Mouse (Mus musculus) liver, embryonic 12.5 days (tissue): ENCODE data around the gene Nrtn. TPM values are rescaled to one million over a fixed set of nuclear protein-coding genes. Genes with fewer than 3 reads are reported as not detected.
A peak's percentile ranks its signal among the peaks of the same experiment; 100 is the strongest.

Experiments
- ATAC-seq: fragments of 200-750 bp; cut with Nextera tagmentation; 2 replicates; pipeline ENCODE4 v1.8.0; 2017; ENCODE audit warnings: moderate number of reproducible peaks, mild to moderate bottlenecking, moderate library complexity
- H3K27ac ChIP-seq: fragments of 300-500 bp; sonication (generic); 2 replicates; pipeline ENCODE4 v1.5.1; 2016; ENCODE audit warnings: mild to moderate bottlenecking
- H3K27me3 ChIP-seq: fragments of 300-500 bp; sonication (generic); replicated peaks from 2 replicates; pipeline ENCODE4 v1.6.1; 2016; ENCODE audit warnings: mild to moderate bottlenecking, moderate library complexity
- H3K36me3 ChIP-seq: fragments of 300-500 bp; sonication (generic); 2 replicates; pipeline ENCODE4 v1.6.1; 2016; ENCODE audit warnings: mild to moderate bottlenecking, moderate library complexity
- H3K4me1 ChIP-seq: fragments of 300-500 bp; sonication (generic); 2 replicates; pipeline ENCODE4 v1.6.1; 2016
- H3K4me2 ChIP-seq: fragments of 300-500 bp; sonication (generic); 2 replicates; pipeline ENCODE4 v1.6.1; 2016; ENCODE audit warnings: mild to moderate bottlenecking, moderate library complexity
- H3K4me3 ChIP-seq: fragments of 300-500 bp; sonication (generic); 2 replicates; pipeline ENCODE4 v1.5.1; 2016; ENCODE audit warnings: mild to moderate bottlenecking, moderate library complexity
- H3K9ac ChIP-seq: fragments of 300-500 bp; sonication (generic); 2 replicates; pipeline ENCODE4 v1.6.1; 2016; ENCODE audit warnings: mild to moderate bottlenecking, moderate library complexity
- H3K9me3 ChIP-seq: fragments of 300-500 bp; sonication (generic); replicated peaks from 2 replicates; pipeline ENCODE4 v1.6.1; 2016; ENCODE audit warnings: mild to moderate bottlenecking, moderate library complexity
- WGBS: fragments of 180-500 bp; shearing (Covaris S2); methylation state at CpG from one replicate; pipeline ENCODE4 v1.1.7; 2016; ENCODE audit not compliant: insufficient replicate concordance; 5-methylcytosine and 5-hydroxymethylcytosine counted together
- polyA plus RNA-seq: library from polyadenylated mRNA; unstranded; fragments of >200 nt; fragmentation: Nextera tagmentation; extraction: Ambion mirVana; gene quantifications from 2 replicates; pipeline ENCODE4 v1.2.1, GENCODE M21; 2016

Gene Nrtn
- polyA plus RNA-seq, 1 experiment from 2014 or later = 3.2 TPM

- 30% methylated on average over 8 of the region's 8 CpGs for WGBS
- no peak overlapping the region for H3K27ac ChIP-seq
- H3K4me2 ChIP-seq = no peak overlapping the region
- 0 out of 2 replicates have a peak, but pooled peaks cover 3% of the 10 kb centered on the region for H3K9me3 ChIP-seq
- H3K36me3 ChIP-seq = no peaks in the 10 kb centered on the region
- no peak for ATAC-seq
- H3K27me3 ChIP-seq = peaks cover 79% of the 10 kb centered on the region
- H3K4me1 ChIP-seq = no peaks in the 10 kb centered on the region
- no peak overlapping the region for H3K9ac ChIP-seq
- no peak overlapping the region for H3K4me3 ChIP-seq
Measured at GRCm38 (mm10) chr17:56736534-56736933, 20.8 kb downstream of the Nrtn start.

GRCm38 (mm10) chr17:56729656-56730055 lies 27.7 kb downstream of the Nrtn start:
- no peak overlapping the region for H3K9ac ChIP-seq
- WGBS = 66% methylated on average over 2 of the region's 2 CpGs
- H3K36me3 ChIP-seq = 0 out of 2 replicates have a peak, but pooled peaks cover under 1% of the 10 kb centered on the region
- H3K9me3 ChIP-seq = no peaks in the 10 kb centered on the region
- H3K27ac ChIP-seq = no peak overlapping the region
- no peak overlapping the region for H3K4me3 ChIP-seq
- H3K4me2 ChIP-seq = no peak overlapping the region
- H3K27me3 ChIP-seq = peaks cover 69% of the 10 kb centered on the region
- ATAC-seq = no peak
- H3K4me1 ChIP-seq = peaks cover 19% of the 10 kb centered on the region

DNA sequence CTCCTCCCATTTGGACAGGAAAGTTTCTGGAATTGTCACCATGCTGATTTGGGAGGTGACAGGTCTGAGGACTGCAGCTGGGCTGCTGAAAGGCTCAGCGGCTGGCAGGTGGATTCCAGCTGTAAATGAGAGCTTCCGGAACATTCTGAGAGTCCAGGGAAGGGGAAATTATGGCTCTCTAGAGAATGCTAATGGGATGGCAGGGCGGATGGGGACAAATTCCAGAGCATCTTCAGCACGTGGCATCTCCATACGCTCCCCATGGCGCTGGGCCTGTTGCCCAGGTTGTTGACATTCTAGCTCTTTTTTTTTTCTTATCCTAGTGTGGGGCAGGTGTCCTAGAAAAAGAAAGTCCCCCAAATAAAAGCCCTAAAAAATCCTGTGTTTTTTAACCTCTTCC lies 28.2 kb downstream of the Nrtn start:
- peaks cover 64% of the 10 kb centered on the region for H3K27me3 ChIP-seq

GRCm38 (mm10) chr17:56728117-56728516 lies 29.2 kb downstream of the Nrtn start:
- H3K36me3 ChIP-seq = peaks cover 15% of the 10 kb centered on the region
- peaks cover 19% of the 10 kb centered on the region for H3K4me1 ChIP-seq
- H3K27me3 ChIP-seq = peaks cover 53% of the 10 kb centered on the region
- H3K27ac ChIP-seq = no peak overlapping the region
- WGBS = 22% methylated on average over 12 of the region's 12 CpGs
- no peak overlapping the region for H3K4me3 ChIP-seq
- H3K9me3 ChIP-seq = no peaks in the 10 kb centered on the region
- peak overlapping the region; percentile 47 for H3K4me2 ChIP-seq
- peak; percentile 25; the same call in 1 of the 2 replicates for ATAC-seq
- H3K9ac ChIP-seq = peak overlapping the region; percentile 28; the same call in 1 of the 2 replicates

More for the DNA sequence above, 28.2 kb downstream of the Nrtn start:
- H3K4me1 ChIP-seq = peaks cover 19% of the 10 kb centered on the region
- no peaks in the 10 kb centered on the region for H3K9me3 ChIP-seq
- 50% methylated on average over 6 of the region's 6 CpGs for WGBS
- no peak overlapping the region for H3K9ac ChIP-seq
- H3K4me3 ChIP-seq = no peak overlapping the region
- peaks cover 5% of the 10 kb centered on the region; the same call in 1 of the 2 replicates for H3K36me3 ChIP-seq
- H3K4me2 ChIP-seq = no peak overlapping the region
- no peak overlapping the region for H3K27ac ChIP-seq
- ATAC-seq = no peak

DNA sequence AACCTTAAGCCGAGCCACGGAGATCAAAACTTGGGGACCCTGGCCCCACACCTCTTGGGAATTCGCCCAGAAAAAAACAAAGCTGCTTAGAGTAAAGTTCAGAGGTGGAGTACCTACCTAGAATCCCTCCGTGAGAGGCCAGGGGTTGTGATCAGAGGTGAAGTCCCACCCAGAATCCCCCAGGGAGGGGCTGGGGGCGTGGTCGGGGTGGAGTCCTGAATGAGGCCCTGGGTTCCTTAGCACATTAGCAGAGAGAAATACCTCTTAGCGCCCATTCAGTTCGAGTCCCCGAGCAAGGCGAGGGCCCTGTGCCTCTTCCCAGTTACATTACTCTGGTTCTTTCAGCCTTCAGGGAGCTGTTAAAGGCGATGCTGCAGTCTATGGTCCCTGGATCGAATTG lies 29.7 kb downstream of the Nrtn start:
- Histone ChIP-seq H3K4me1 (peaks cover 19% of the 10 kb centered on the region), H3K36me3 (peaks cover 20% of the 10 kb centered on the region), H3K9ac (peak overlapping the region; percentile 28; the same call in 1 of the 2 replicates), H3K9me3 (no peaks in the 10 kb centered on the region), H3K4me2 (peak overlapping the region; percentile 47), H3K27me3 (peaks cover 51% of the 10 kb centered on the region), H3K27ac (no peak overlapping the region), H3K4me3 (no peak overlapping the region)
- peak; percentile 45; the same call in 1 of the 2 replicates for ATAC-seq
- WGBS = 10% methylated on average over 12 of the region's 12 CpGs

GRCm38 (mm10) chr17:56727029-56727649 lies 30.2 kb downstream of the Nrtn start:
- Histone ChIP-seq H3K4me1 (peaks cover 19% of the 10 kb centered on the region), H3K4me2 (peak overlapping the region; percentile 47), H3K9me3 (no peaks in the 10 kb centered on the region), H3K36me3 (peaks cover 25% of the 10 kb centered on the region), H3K27me3 (peaks cover 51% of the 10 kb centered on the region), H3K9ac (no peak overlapping the region), H3K27ac (no peak overlapping the region), H3K4me3 (no peak overlapping the region)
- 0 out of 2 replicates have a peak, but pooled peaks have one; percentile 30 for ATAC-seq
- WGBS = 25% methylated on average over 7 of the region's 7 CpGs

DNA sequence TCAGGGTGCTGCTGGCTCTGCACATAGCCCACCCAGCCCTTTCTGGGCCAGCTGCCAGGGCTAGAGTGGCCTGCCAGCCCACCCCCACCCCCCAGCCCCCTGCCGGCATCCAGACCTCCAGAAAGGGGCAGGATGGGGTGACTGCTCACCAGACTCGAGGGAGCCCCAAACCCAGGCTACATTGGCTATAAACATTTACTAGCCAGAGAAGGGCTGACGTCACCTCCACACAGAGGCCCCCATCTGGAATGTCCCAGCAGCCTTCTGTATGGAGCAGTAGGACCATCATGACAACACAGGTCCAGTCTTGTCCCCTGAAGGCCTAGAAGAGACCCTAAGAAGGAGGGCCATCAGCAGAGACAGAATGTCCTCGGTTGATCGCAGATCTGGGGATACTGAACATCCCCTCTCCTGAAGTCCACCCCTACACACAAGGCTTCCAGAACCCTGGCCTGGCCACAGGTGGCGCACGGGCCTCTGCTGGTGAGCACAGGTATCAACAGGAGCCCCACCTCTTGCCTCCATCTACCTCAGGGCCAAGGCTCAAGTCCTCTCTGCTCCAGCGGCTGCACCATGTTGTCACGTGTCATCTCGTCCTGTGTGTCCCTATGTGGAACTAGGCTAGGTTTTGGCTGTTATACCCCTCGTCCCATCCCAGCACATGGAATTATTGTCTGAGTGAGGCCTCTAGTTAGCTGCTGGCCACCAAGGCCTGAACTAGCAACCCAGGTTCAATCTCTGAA lies 33.7 kb downstream of the Nrtn start:
- no peak overlapping the region for H3K27ac ChIP-seq
- no peak overlapping the region for H3K4me2 ChIP-seq
- H3K4me3 ChIP-seq = no peak overlapping the region
- 79% methylated on average over 11 of the region's 11 CpGs for WGBS
- ATAC-seq = no peak
- peaks cover 31% of the 10 kb centered on the region for H3K4me1 ChIP-seq
- peaks cover 47% of the 10 kb centered on the region for H3K36me3 ChIP-seq
- no peaks in the 10 kb centered on the region for H3K9me3 ChIP-seq
- no peak overlapping the region for H3K9ac ChIP-seq
- peaks cover 19% of the 10 kb centered on the region for H3K27me3 ChIP-seq

DNA sequence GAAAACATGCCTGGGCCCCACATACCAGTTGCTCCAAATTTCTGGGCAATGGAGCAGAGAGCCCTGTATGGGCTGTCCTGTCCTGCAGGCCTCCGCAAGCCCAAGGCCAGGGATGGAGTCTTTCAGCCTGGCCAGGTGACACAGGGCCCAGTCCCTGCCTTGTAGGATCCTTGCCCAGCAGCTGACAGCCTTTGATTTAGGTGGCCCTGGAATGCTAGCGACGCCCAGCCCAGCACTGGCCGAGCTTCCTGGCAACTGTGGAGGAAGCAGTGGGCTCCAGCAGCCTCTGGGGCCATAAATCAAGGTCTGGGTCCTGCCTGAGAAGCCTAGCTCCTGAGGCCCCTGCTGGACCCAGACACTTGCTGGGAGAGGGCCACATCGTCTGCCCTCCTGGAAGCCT lies 34.9 kb downstream of the Nrtn start:
- 80% methylated on average over 5 of the region's 5 CpGs for WGBS
- no peak overlapping the region for H3K9ac ChIP-seq

GRCm38 (mm10) chr17:56717363-56718058 lies 39.8 kb downstream of the Nrtn start, which contains the start of the genes Ndufa11 and Vmac:
Gene Ndufa11 (plus strand): TSS chr17:56717767.
Gene Vmac (minus strand): TSS chr17:56718022.
- H3K4me3 ChIP-seq = peak within 1 kb of the TSS; percentile 73
- H3K4me1 ChIP-seq = peaks cover 32% of the 10 kb centered on the region
- peak within 1 kb of the TSS; percentile 78 for H3K27ac ChIP-seq
- H3K9ac ChIP-seq = peak within 1 kb of the TSS; percentile 79
- under 1% methylated on average over 59 of the region's 59 CpGs for WGBS
- peaks cover 35% of the 10 kb centered on the region for H3K36me3 ChIP-seq
- H3K27me3 ChIP-seq = no peaks in the 10 kb centered on the region
- peak; percentile 72 for ATAC-seq
- H3K4me2 ChIP-seq = peak within 1 kb of the TSS; percentile 96
- no peaks in the 10 kb centered on the region for H3K9me3 ChIP-seq

More for the DNA sequence above, 34.9 kb downstream of the Nrtn start:
- Histone ChIP-seq H3K27ac (no peak overlapping the region), H3K4me1 (peaks cover 26% of the 10 kb centered on the region), H3K4me2 (no peak overlapping the region), H3K36me3 (peaks cover 47% of the 10 kb centered on the region), H3K9me3 (no peaks in the 10 kb centered on the region), H3K4me3 (no peak overlapping the region), H3K27me3 (peaks cover 11% of the 10 kb centered on the region)
- ATAC-seq = no peak

DNA sequence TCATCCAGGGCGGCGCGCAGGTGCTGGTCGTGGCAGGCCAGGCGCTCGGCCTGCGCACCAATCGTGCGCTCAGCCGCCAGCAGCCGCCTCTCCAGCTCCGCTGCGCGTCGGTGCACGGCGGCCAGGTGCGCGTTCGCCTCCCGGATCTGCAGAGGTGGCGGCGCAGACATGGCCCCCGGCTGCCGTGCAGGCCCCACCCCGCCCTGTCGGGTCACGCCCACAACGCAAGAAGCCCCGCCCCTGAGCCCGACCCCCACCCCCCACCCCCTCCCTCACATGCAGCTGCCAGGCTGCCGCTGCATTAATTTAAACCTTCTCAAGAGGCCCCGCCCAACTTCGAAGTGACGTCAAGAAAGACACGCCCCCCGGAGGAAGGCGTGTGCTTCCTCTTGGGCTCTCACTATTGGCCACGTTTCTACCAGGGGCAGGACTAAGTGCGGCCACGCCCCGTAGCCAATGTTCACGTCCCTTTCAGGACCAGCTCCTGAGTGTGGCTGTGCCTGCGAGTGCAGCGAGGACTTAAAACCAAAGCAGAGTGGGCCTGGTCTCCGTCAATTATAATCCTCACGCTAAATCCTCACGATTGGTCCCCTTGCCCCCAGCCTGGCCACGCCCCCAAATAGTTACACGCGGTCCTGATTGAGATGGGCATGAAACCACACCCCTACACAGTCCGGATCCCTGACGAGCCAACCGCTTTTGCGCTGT lies 40.5 kb downstream of the Nrtn start:
- WGBS = under 1% methylated on average over 55 of the region's 55 CpGs
- Histone ChIP-seq H3K4me3 (peak overlapping the region; percentile 73), H3K36me3 (peaks cover 35% of the 10 kb centered on the region), H3K4me2 (peak overlapping the region; percentile 96), H3K4me1 (peaks cover 33% of the 10 kb centered on the region), H3K27me3 (no peaks in the 10 kb centered on the region), H3K9ac (peak overlapping the region; percentile 79), H3K9me3 (no peaks in the 10 kb centered on the region), H3K27ac (peak overlapping the region; percentile 78)
- ATAC-seq = peak; percentile 85

GRCm38 (mm10) chr17:56715914-56716654 lies 41.2 kb downstream of the Nrtn start:
- no peaks in the 10 kb centered on the region for H3K27me3 ChIP-seq
- no peak for ATAC-seq
- peak overlapping the region; percentile 76 for H3K27ac ChIP-seq
- no peaks in the 10 kb centered on the region for H3K9me3 ChIP-seq
- WGBS = 25% methylated on average over 22 of the region's 22 CpGs
- H3K9ac ChIP-seq = peak overlapping the region; percentile 79
- peaks cover 35% of the 10 kb centered on the region for H3K36me3 ChIP-seq
- peaks cover 34% of the 10 kb centered on the region for H3K4me1 ChIP-seq
- H3K4me3 ChIP-seq = peak overlapping the region; percentile 73
- peak overlapping the region; percentile 96 for H3K4me2 ChIP-seq
